Mouse (Mus musculus): Measurements from ENCODE around the gene Pacrg. TPM values are rescaled to one million over a fixed set of nuclear protein-coding genes. Genes with fewer than 3 reads are reported as not detected.

Gene Pacrg
- polyA plus RNA-seq, 1 experiment from 2014 or later = 1.1 TPM

- H3K9ac ChIP-seq (ENCODE audit: low read length) = no peak overlapping the region
- H3K27ac ChIP-seq (ENCODE audit: low read length) = no peak overlapping the region
- H3K36me3 ChIP-seq (ENCODE audit: control insufficient read depth, insufficient read depth) = no peaks in the 10 kb centered on the region
- H3K4me3 ChIP-seq (ENCODE audit: low read length) = no peak overlapping the region
- H3K27me3 ChIP-seq (ENCODE audit: control insufficient read depth, insufficient read depth, low read length) = no peaks in the 10 kb centered on the region
- no peak for ATAC-seq (replicated peaks; ENCODE audit: extremely low read depth, insufficient read depth, low FRiP score)
- H3K4me1 ChIP-seq (ENCODE audit: control insufficient read depth, insufficient read depth, low read length) = peaks cover 26% of the 10 kb centered on the region
- WGBS = 82% methylated on average over 8 of the region's 8 CpGs
- H3K4me2 ChIP-seq (ENCODE audit: low read depth, low read length) = no peak overlapping the region
- H3K9me3 ChIP-seq (replicated peaks; ENCODE audit: control insufficient read depth, low read length) = no peaks in the 10 kb centered on the region
Measured at GRCm38 (mm10) chr17:10454406-10454805, 385.7 kb downstream of the Pacrg start.

GRCm38 (mm10) chr17:10452801-10453200, 387.3 kb downstream of the Pacrg start:
- Histone ChIP-seq H3K9ac (ENCODE audit: low read length) (no peak overlapping the region), H3K27ac (ENCODE audit: low read length) (peak overlapping the region; percentile 9; the same call in 1 of the 2 replicates), H3K36me3 (ENCODE audit: control insufficient read depth, insufficient read depth) (no peaks in the 10 kb centered on the region), H3K4me2 (ENCODE audit: low read depth, low read length) (no peak overlapping the region), H3K9me3 (replicated peaks; ENCODE audit: control insufficient read depth, low read length) (no peaks in the 10 kb centered on the region), H3K27me3 (ENCODE audit: control insufficient read depth, insufficient read depth, low read length) (no peaks in the 10 kb centered on the region), H3K4me3 (ENCODE audit: low read length) (no peak overlapping the region), H3K4me1 (ENCODE audit: control insufficient read depth, insufficient read depth, low read length) (peaks cover 26% of the 10 kb centered on the region)
- ATAC-seq (replicated peaks; ENCODE audit: extremely low read depth, insufficient read depth, low FRiP score) = 0 out of 2 replicates have a peak, but pooled peaks have one; percentile 11
- WGBS = 80% methylated on average over 3 of the region's 3 CpGs

GRCm38 (mm10) chr17:10451306-10452077, 388.6 kb downstream of the Pacrg start:
- peak overlapping the region; percentile 22; the same call in 1 of the 2 replicates for H3K9ac ChIP-seq (ENCODE audit: low read length)
- H3K4me2 ChIP-seq (ENCODE audit: low read depth, low read length) = no peak overlapping the region
- H3K27me3 ChIP-seq (ENCODE audit: control insufficient read depth, insufficient read depth, low read length) = no peaks in the 10 kb centered on the region
- peak overlapping the region; percentile 16; the same call in 1 of the 2 replicates for H3K27ac ChIP-seq (ENCODE audit: low read length)
- WGBS = 79% methylated on average over 10 of the region's 10 CpGs
- peaks cover 26% of the 10 kb centered on the region for H3K4me1 ChIP-seq (ENCODE audit: control insufficient read depth, insufficient read depth, low read length)
- H3K36me3 ChIP-seq (ENCODE audit: control insufficient read depth, insufficient read depth) = no peaks in the 10 kb centered on the region
- ATAC-seq (replicated peaks; ENCODE audit: extremely low read depth, insufficient read depth, low FRiP score) = no peak
- H3K9me3 ChIP-seq (replicated peaks; ENCODE audit: control insufficient read depth, low read length) = no peaks in the 10 kb centered on the region
- H3K4me3 ChIP-seq (ENCODE audit: low read length) = no peak overlapping the region

- peak overlapping the region; percentile 10; the same call in 1 of the 2 replicates for H3K4me2 ChIP-seq (ENCODE audit: low read depth, low read length)
- WGBS = 44% methylated on average over 14 of the region's 14 CpGs
- no peaks in the 10 kb centered on the region for H3K36me3 ChIP-seq (ENCODE audit: control insufficient read depth, insufficient read depth)
- no peaks in the 10 kb centered on the region for H3K9me3 ChIP-seq (replicated peaks; ENCODE audit: control insufficient read depth, low read length)
- peaks cover 26% of the 10 kb centered on the region for H3K4me1 ChIP-seq (ENCODE audit: control insufficient read depth, insufficient read depth, low read length)
- peak overlapping the region; percentile 83 for H3K27ac ChIP-seq (ENCODE audit: low read length)
- peak overlapping the region; percentile 33; the same call in 1 of the 2 replicates for H3K9ac ChIP-seq (ENCODE audit: low read length)
- H3K27me3 ChIP-seq (ENCODE audit: control insufficient read depth, insufficient read depth, low read length) = no peaks in the 10 kb centered on the region
- no peak overlapping the region for H3K4me3 ChIP-seq (ENCODE audit: low read length)
- ATAC-seq (replicated peaks; ENCODE audit: extremely low read depth, insufficient read depth, low FRiP score) = peak; percentile 56
Measured at GRCm38 (mm10) chr17:10449800-10450299, 390.3 kb downstream of the Pacrg start.

- no peak overlapping the region for H3K4me2 ChIP-seq (ENCODE audit: low read depth, low read length)
- no peak overlapping the region for H3K9ac ChIP-seq (ENCODE audit: low read length)
- H3K4me1 ChIP-seq (ENCODE audit: control insufficient read depth, insufficient read depth, low read length) = peaks cover 26% of the 10 kb centered on the region
- no peaks in the 10 kb centered on the region for H3K36me3 ChIP-seq (ENCODE audit: control insufficient read depth, insufficient read depth)
- no peak overlapping the region for H3K4me3 ChIP-seq (ENCODE audit: low read length)
- no peak for ATAC-seq (replicated peaks; ENCODE audit: extremely low read depth, insufficient read depth, low FRiP score)
- 62% methylated on average over 5 of the region's 5 CpGs for WGBS
- H3K27ac ChIP-seq (ENCODE audit: low read length) = no peak overlapping the region
- H3K9me3 ChIP-seq (replicated peaks; ENCODE audit: control insufficient read depth, low read length) = no peaks in the 10 kb centered on the region
- H3K27me3 ChIP-seq (ENCODE audit: control insufficient read depth, insufficient read depth, low read length) = no peaks in the 10 kb centered on the region
Measured at GRCm38 (mm10) chr17:10448417-10448816, 391.7 kb downstream of the Pacrg start.

- H3K4me2 ChIP-seq (ENCODE audit: low read depth, low read length) = peak overlapping the region; percentile 21; the same call in 1 of the 2 replicates
- no peak; the same call in 1 of the 2 replicates for ATAC-seq (replicated peaks; ENCODE audit: extremely low read depth, insufficient read depth, low FRiP score)
- no peaks in the 10 kb centered on the region for H3K36me3 ChIP-seq (ENCODE audit: control insufficient read depth, insufficient read depth)
- H3K4me3 ChIP-seq (ENCODE audit: low read length) = no peak overlapping the region
- peaks cover 10% of the 10 kb centered on the region; the same call in 1 of the 2 replicates for H3K4me1 ChIP-seq (ENCODE audit: control insufficient read depth, insufficient read depth, low read length)
- H3K9ac ChIP-seq (ENCODE audit: low read length) = peak overlapping the region; percentile 45
- WGBS = 49% methylated on average over 16 of the region's 16 CpGs
- no peaks in the 10 kb centered on the region for H3K9me3 ChIP-seq (replicated peaks; ENCODE audit: control insufficient read depth, low read length)
- no peaks in the 10 kb centered on the region for H3K27me3 ChIP-seq (ENCODE audit: control insufficient read depth, insufficient read depth, low read length)
- H3K27ac ChIP-seq (ENCODE audit: low read length) = no peak overlapping the region
Measured at GRCm38 (mm10) chr17:10441501-10442111, 398.5 kb downstream of the Pacrg start.

- Histone ChIP-seq H3K4me1 (ENCODE audit: control insufficient read depth, insufficient read depth, low read length) (peaks cover 10% of the 10 kb centered on the region; the same call in 1 of the 2 replicates), H3K27me3 (ENCODE audit: control insufficient read depth, insufficient read depth, low read length) (no peaks in the 10 kb centered on the region), H3K4me3 (ENCODE audit: low read length) (no peak overlapping the region), H3K9ac (ENCODE audit: low read length) (no peak overlapping the region), H3K36me3 (ENCODE audit: control insufficient read depth, insufficient read depth) (no peaks in the 10 kb centered on the region), H3K27ac (ENCODE audit: low read length) (no peak overlapping the region; the same call in 1 of the 2 replicates), H3K9me3 (replicated peaks; ENCODE audit: control insufficient read depth, low read length) (no peaks in the 10 kb centered on the region), H3K4me2 (ENCODE audit: low read depth, low read length) (no peak overlapping the region)
- 80% methylated on average over 3 of the region's 3 CpGs for WGBS
- no peak for ATAC-seq (replicated peaks; ENCODE audit: extremely low read depth, insufficient read depth, low FRiP score)
Measured at GRCm38 (mm10) chr17:10440961-10441360, 399.1 kb downstream of the Pacrg start.

GRCm38 (mm10) chr17:10439815-10440214, 400.3 kb downstream of the Pacrg start:
- Histone ChIP-seq H3K9ac (ENCODE audit: low read length) (no peak overlapping the region), H3K27me3 (ENCODE audit: control insufficient read depth, insufficient read depth, low read length) (no peaks in the 10 kb centered on the region), H3K27ac (ENCODE audit: low read length) (no peak overlapping the region), H3K36me3 (ENCODE audit: control insufficient read depth, insufficient read depth) (no peaks in the 10 kb centered on the region), H3K4me2 (ENCODE audit: low read depth, low read length) (no peak overlapping the region), H3K4me3 (ENCODE audit: low read length) (no peak overlapping the region), H3K4me1 (ENCODE audit: control insufficient read depth, insufficient read depth, low read length) (peaks cover 10% of the 10 kb centered on the region; the same call in 1 of the 2 replicates), H3K9me3 (replicated peaks; ENCODE audit: control insufficient read depth, low read length) (no peaks in the 10 kb centered on the region)
- no peak for ATAC-seq (replicated peaks; ENCODE audit: extremely low read depth, insufficient read depth, low FRiP score)
- 84% methylated on average over 8 of the region's 8 CpGs for WGBS

GRCm38 (mm10) chr17:10434867-10435266, 405.2 kb downstream of the Pacrg start:
- no peaks in the 10 kb centered on the region for H3K27me3 ChIP-seq (ENCODE audit: control insufficient read depth, insufficient read depth, low read length)
- H3K9ac ChIP-seq (ENCODE audit: low read length) = no peak overlapping the region
- H3K36me3 ChIP-seq (ENCODE audit: control insufficient read depth, insufficient read depth) = no peaks in the 10 kb centered on the region
- no peak overlapping the region for H3K27ac ChIP-seq (ENCODE audit: low read length)
- 69% methylated on average over 1 of the region's 1 CpGs for WGBS
- H3K9me3 ChIP-seq (replicated peaks; ENCODE audit: control insufficient read depth, low read length) = no peaks in the 10 kb centered on the region
- no peak for ATAC-seq (replicated peaks; ENCODE audit: extremely low read depth, insufficient read depth, low FRiP score)
- no peak overlapping the region for H3K4me2 ChIP-seq (ENCODE audit: low read depth, low read length)
- no peak overlapping the region for H3K4me3 ChIP-seq (ENCODE audit: low read length)
- H3K4me1 ChIP-seq (ENCODE audit: control insufficient read depth, insufficient read depth, low read length) = peaks cover 3% of the 10 kb centered on the region; the same call in 1 of the 2 replicates
